Mouse (Mus musculus) forebrain, embryonic 16.5 days (tissue): ENCODE results near the gene Apoc3. TPM values are rescaled to one million over a fixed set of nuclear protein-coding genes. Genes with fewer than 3 reads are reported as not detected.

ENCODE experiments used
- ATAC-seq: fragments of 200-750 bp; cut with Nextera tagmentation; 2 replicates; pipeline ENCODE4 v1.8.0; 2017; ENCODE audit warnings: mild to moderate bottlenecking, moderate library complexity
- H3K27ac ChIP-seq: fragments of 300-500 bp; sonication (generic); 2 replicates; pipeline ENCODE4 v1.5.1; 2014; ENCODE audit warnings: low read length, control low read depth
- H3K27me3 ChIP-seq: fragments of 300-500 bp; sonication (generic); replicated peaks from 2 replicates; pipeline ENCODE4 v1.6.1; 2014; ENCODE audit warnings: low read length; ENCODE audit not compliant: control insufficient read depth, insufficient read depth
- H3K36me3 ChIP-seq: fragments of 300-500 bp; sonication (generic); 2 replicates; pipeline ENCODE4 v1.6.1; 2014; ENCODE audit not compliant: control insufficient read depth, insufficient read depth
- H3K4me1 ChIP-seq: fragments of 300-500 bp; sonication (generic); replicated peaks from 2 replicates; pipeline ENCODE4 v1.6.1; 2014; ENCODE audit warnings: low read length; ENCODE audit not compliant: control insufficient read depth, insufficient read depth
- H3K4me2 ChIP-seq: fragments of 300-500 bp; sonication (generic); 2 replicates; pipeline ENCODE4 v1.6.1; 2014; ENCODE audit warnings: mild to moderate bottlenecking, low read length, control low read depth
- H3K4me3 ChIP-seq: fragments of 300-500 bp; sonication (generic); replicated peaks from 2 replicates; pipeline ENCODE4 v1.5.1; 2014; ENCODE audit warnings: mild to moderate bottlenecking, low read length, control low read depth
- H3K9ac ChIP-seq: fragments of 300-500 bp; sonication (generic); replicated peaks from 2 replicates; pipeline ENCODE4 v1.6.1; 2014; ENCODE audit warnings: low read depth, low read length, control low read depth
- H3K9me3 ChIP-seq: fragments of 300-500 bp; sonication (generic); 2 replicates; pipeline ENCODE4 v1.6.1; 2016; ENCODE audit warnings: low read length; ENCODE audit not compliant: control insufficient read depth
- WGBS: fragments of 180-500 bp; shearing (Covaris S2); extraction: QIAGEN DNeasy Blood & Tissue Kit; methylation state at CpG from one replicate; pipeline ENCODE4 v1.1.7; 2014; 5-methylcytosine and 5-hydroxymethylcytosine counted together
- polyA plus RNA-seq: library from polyadenylated mRNA; unstranded; fragments of >200 nt; fragmentation: Nextera tagmentation; extraction: Ambion mirVana; gene quantifications from 2 replicates; pipeline ENCODE4 v1.2.1, GENCODE M21; 2015

Gene Apoc3
- polyA plus RNA-seq, result not detected in 2 replicates

GRCm38 (mm10) chr9:46235596-46235648, at the start of gene Apoc3:
Gene Apoc3, minus strand, starts transcription at chr9:46235636.
- Histone ChIP-seq H3K9me3 (no peaks in the 10 kb centered on the region), H3K4me3 (no peak within 1 kb of the TSS), H3K27me3 (no peaks in the 10 kb centered on the region), H3K4me2 (no peak within 1 kb of the TSS), H3K9ac (no peak within 1 kb of the TSS), H3K36me3 (no peaks in the 10 kb centered on the region), H3K27ac (no peak within 1 kb of the TSS), H3K4me1 (peaks cover 3% of the 10 kb centered on the region; the same call in 1 of the 2 replicates)
- no peak for ATAC-seq

- H3K9ac ChIP-seq, result peak within 1 kb of the TSS; percentile 92
- H3K36me3 ChIP-seq, result peaks cover 37% of the 10 kb centered on the region
- peaks cover 9% of the 10 kb centered on the region for H3K4me1 ChIP-seq
- under 1% methylated on average over 55 of the region's 55 CpGs for WGBS
- H3K4me3 ChIP-seq, result peak within 1 kb of the TSS; percentile 94
- H3K27ac ChIP-seq, result peak within 1 kb of the TSS; percentile 73
- no peaks in the 10 kb centered on the region for H3K27me3 ChIP-seq
- ATAC-seq, result peak; percentile 93
- H3K4me2 ChIP-seq, result peak within 1 kb of the TSS; percentile 81
- no peaks in the 10 kb centered on the region for H3K9me3 ChIP-seq
Measured at GRCm38 (mm10) chr9:46282631-46283436, 47.4 kb upstream of the Apoc3 start, which contains the start of gene Bud13. Gene Bud13, plus strand, starts transcription at chr9:46283008.

GRCm38 (mm10) chr9:46274494-46274893, 39.1 kb upstream of the Apoc3 start:
- Histone ChIP-seq H3K4me2 (no peak overlapping the region), H3K4me1 (peaks cover 16% of the 10 kb centered on the region), H3K27me3 (peaks cover 4% of the 10 kb centered on the region; the same call in 1 of the 2 replicates), H3K27ac (no peak overlapping the region), H3K9ac (no peak overlapping the region), H3K4me3 (no peak overlapping the region), H3K9me3 (no peaks in the 10 kb centered on the region), H3K36me3 (peaks cover 31% of the 10 kb centered on the region)
- WGBS, result 93% methylated on average over 9 of the region's 9 CpGs
- no peak for ATAC-seq

GRCm38 (mm10) chr9:46272677-46273454, 37.4 kb upstream of the Apoc3 start, which contains the start of gene Zpr1:
Gene Zpr1, plus strand, starts transcription at chr9:46273064.
- peak; percentile 97 for ATAC-seq
- H3K36me3 ChIP-seq, result peaks cover 23% of the 10 kb centered on the region
- 5% methylated on average over 42 of the region's 45 CpGs for WGBS
- H3K4me2 ChIP-seq, result peak within 1 kb of the TSS; percentile 86
- H3K27ac ChIP-seq, result peak within 1 kb of the TSS; percentile 37
- peaks cover 16% of the 10 kb centered on the region for H3K4me1 ChIP-seq
- H3K9ac ChIP-seq, result peak within 1 kb of the TSS; percentile 71
- no peaks in the 10 kb centered on the region for H3K9me3 ChIP-seq
- peak within 1 kb of the TSS; percentile 70 for H3K4me3 ChIP-seq
- H3K27me3 ChIP-seq, result peaks cover 10% of the 10 kb centered on the region; the same call in 1 of the 2 replicates

- Histone ChIP-seq H3K4me1 (peaks cover 16% of the 10 kb centered on the region), H3K9me3 (no peaks in the 10 kb centered on the region), H3K27me3 (peaks cover 10% of the 10 kb centered on the region; the same call in 1 of the 2 replicates), H3K36me3 (peaks cover 18% of the 10 kb centered on the region), H3K9ac (no peak overlapping the region), H3K4me3 (no peak overlapping the region), H3K27ac (no peak overlapping the region), H3K4me2 (no peak overlapping the region)
- no peak for ATAC-seq
- WGBS, result 89% methylated on average over 9 of the region's 9 CpGs
Measured at GRCm38 (mm10) chr9:46272070-46272469, 36.6 kb upstream of the Apoc3 start.

- no peak for ATAC-seq
- peaks cover 16% of the 10 kb centered on the region for H3K4me1 ChIP-seq
- no peak overlapping the region for H3K4me2 ChIP-seq
- peaks cover 10% of the 10 kb centered on the region; the same call in 1 of the 2 replicates for H3K27me3 ChIP-seq
- no peak overlapping the region for H3K9ac ChIP-seq
- H3K4me3 ChIP-seq, result no peak overlapping the region
- H3K9me3 ChIP-seq, result no peaks in the 10 kb centered on the region
- no peak overlapping the region for H3K27ac ChIP-seq
- H3K36me3 ChIP-seq, result peaks cover 7% of the 10 kb centered on the region; the same call in 1 of the 2 replicates
- WGBS, result 98% methylated on average over 4 of the region's 4 CpGs
Measured at GRCm38 (mm10) chr9:46270782-46271181, 35.3 kb upstream of the Apoc3 start.

- H3K4me2 ChIP-seq, result no peak overlapping the region
- H3K36me3 ChIP-seq, result no peaks in the 10 kb centered on the region
- H3K27me3 ChIP-seq, result peaks cover 10% of the 10 kb centered on the region; the same call in 1 of the 2 replicates
- no peak overlapping the region for H3K27ac ChIP-seq
- no peak overlapping the region for H3K9ac ChIP-seq
- peaks cover 11% of the 10 kb centered on the region for H3K4me1 ChIP-seq
- H3K4me3 ChIP-seq, result no peak overlapping the region
- no peak for ATAC-seq
- 85% methylated on average over 5 of the region's 5 CpGs for WGBS
- H3K9me3 ChIP-seq, result no peaks in the 10 kb centered on the region
Measured at GRCm38 (mm10) chr9:46269125-46269524, 33.7 kb upstream of the Apoc3 start.

- no peak for ATAC-seq
- Histone ChIP-seq H3K9ac (no peak within 1 kb of the TSS), H3K9me3 (no peaks in the 10 kb centered on the region), H3K27me3 (peaks cover 10% of the 10 kb centered on the region; the same call in 1 of the 2 replicates), H3K4me2 (no peak within 1 kb of the TSS), H3K4me1 (peaks cover 4% of the 10 kb centered on the region), H3K36me3 (no peaks in the 10 kb centered on the region), H3K27ac (no peak within 1 kb of the TSS), H3K4me3 (no peak within 1 kb of the TSS)
- WGBS, result 59% methylated on average over 7 of the region's 7 CpGs
Measured at GRCm38 (mm10) chr9:46268343-46268873, 33.0 kb upstream of the Apoc3 start, which contains the start of gene Apoa5. Gene Apoa5, plus strand, starts transcription at chr9:46268633.

- Histone ChIP-seq H3K9me3 (no peaks in the 10 kb centered on the region), H3K4me3 (no peak overlapping the region), H3K27me3 (no peaks in the 10 kb centered on the region), H3K4me2 (no peak overlapping the region), H3K4me1 (no peaks in the 10 kb centered on the region), H3K9ac (no peak overlapping the region), H3K27ac (no peak overlapping the region), H3K36me3 (no peaks in the 10 kb centered on the region)
- WGBS, result 89% methylated on average over 7 of the region's 7 CpGs
- ATAC-seq, result no peak
Measured at GRCm38 (mm10) chr9:46261131-46261530, 25.7 kb upstream of the Apoc3 start.
